Mouse (Mus musculus) T-helper 17 cell (primary cell): ENCODE results near the gene Slc44a4.
"Not testable (repeated sequence)": the region's sequence is repeated elsewhere in the genome, so short reads cannot be mapped to it uniquely, and the experiment has no call there.

Experiments
- in situ Hi-C, 2 experiments: fragments of 300-600 bp; cut with MboI, MseI; formaldehyde crosslinking; loops; 1 replicate in 1 of 2; 2 replicates in 1 of 2; pipeline ENCODE4 v1.15.1; 2025; ENCODE audit warnings: high pct_unique_total_duplicates in 2 of 2

Slc44a4 gene

DNA sequence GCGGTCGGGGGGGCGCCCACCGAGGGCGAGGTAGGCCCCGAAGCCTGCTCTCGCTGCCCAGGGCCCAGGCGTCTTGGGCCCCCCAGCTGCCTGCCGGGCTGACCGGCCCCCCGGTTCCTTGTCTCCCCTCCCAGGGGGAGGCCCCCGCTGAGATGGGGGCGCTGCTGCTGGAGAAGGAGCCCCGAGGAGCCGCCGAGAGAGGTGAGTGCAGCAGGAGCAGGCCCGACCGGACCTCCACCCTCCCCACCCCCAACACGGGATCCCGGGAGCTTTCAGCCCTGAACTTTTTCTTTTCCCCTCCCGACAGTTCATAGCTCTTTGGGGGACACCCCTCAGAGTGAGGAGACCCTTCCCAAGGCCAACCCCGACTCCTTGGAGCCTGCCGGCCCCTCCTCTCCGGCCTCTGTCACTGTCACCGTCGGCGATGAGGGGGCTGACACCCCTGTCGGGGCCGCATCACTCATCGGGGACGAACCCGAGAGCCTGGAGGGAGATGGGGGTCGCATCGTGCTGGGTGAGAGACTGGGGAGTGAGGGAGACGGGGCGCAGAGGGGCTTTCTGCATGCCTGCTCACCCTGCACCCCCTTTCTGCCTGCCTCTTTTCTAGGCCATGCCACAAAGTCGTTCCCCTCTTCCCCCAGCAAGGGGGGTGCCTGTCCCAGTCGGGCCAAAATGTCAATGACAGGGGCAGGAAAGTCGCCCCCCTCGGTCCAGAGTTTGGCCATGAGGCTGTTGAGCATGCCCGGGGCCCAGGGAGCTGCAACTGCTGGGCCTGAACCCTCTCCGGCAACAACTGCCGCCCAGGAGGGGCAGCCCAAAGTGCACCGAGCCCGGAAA is 15.0 kb upstream of the Slc44a4 start:
- in situ Hi-C loops: no loop called here

DNA sequence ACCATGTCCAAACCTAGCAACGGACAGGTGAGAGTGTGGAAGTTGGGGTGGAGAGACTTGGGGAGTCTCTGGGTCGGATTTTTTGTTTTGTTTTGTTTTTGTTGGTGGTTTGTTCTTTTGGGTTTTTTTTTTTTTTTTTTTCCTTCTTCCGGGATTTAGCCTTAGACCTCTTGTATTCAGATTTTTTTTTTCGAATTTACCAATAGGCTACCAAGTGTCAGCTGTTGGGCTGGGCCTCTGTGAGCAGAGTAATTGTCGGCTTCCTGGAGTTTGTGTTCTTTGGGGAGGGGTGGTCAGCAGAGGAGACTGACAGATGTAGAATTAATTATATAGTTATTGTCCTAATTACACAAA is 14.4 kb upstream of the Slc44a4 start:
- in situ Hi-C loops: no loop called here

DNA sequence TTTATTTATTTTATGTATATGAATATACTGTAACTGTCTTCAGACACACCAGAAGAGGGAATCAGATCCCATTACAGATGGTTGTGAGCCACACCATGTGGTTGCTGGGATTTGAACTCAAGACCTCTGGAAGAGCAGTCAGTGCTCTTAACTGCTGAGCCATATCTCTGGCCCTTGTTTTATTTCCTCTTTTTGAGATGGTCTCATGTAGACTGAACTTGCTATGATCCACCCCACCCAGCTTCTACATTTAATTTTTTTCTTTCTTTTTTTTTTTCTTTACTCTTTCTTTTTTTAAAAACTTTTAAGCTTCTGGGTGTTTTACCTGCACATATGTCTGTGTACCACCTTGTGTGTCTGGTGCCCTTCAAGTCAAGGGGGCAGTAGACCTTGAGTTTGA is 13.4 kb upstream of the Slc44a4 start:
- in situ Hi-C loops: not testable (repeated sequence)

DNA sequence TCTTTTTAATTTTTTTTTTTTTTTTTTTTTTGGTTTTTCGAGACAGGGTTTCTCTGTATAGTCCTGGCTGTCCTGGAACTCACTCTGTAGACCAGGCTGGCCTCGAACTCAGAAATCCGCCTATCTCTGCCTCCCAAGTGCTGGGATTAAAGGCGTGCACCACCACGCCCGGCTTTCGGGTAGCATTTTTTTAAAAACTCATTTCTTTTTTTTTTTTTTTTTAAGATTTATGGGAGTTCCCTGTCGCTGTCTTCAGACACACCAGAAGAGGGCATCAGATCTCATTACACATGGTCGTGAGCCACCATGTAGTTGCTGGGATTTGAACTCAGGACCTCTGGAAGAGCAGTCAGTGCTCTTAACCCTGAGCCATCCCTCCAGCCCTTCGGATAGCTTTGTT is 12.3 kb upstream of the Slc44a4 start:
- in situ Hi-C loops: not testable (repeated sequence)

DNA sequence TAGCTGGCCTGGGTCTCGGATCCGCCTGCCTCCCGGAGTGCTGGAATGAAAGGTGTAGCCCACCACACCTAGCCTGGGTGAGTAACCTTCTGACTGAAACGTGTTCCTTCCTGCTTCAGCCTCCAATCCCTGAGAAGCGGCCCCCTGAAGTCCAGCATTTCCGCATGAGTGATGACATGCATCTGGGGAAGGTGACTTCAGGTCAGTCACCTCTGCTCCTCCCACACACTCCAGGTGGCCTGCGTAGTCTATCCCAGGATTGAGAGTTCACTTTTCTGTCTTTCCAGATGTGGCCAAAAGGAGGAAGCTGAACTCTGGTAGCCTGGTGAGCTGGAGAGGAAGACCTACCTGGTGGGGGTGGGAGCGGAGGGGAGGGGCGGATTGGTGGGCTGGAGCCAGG is 11.4 kb upstream of the Slc44a4 start:
- in situ Hi-C loops: no loop called here

DNA sequence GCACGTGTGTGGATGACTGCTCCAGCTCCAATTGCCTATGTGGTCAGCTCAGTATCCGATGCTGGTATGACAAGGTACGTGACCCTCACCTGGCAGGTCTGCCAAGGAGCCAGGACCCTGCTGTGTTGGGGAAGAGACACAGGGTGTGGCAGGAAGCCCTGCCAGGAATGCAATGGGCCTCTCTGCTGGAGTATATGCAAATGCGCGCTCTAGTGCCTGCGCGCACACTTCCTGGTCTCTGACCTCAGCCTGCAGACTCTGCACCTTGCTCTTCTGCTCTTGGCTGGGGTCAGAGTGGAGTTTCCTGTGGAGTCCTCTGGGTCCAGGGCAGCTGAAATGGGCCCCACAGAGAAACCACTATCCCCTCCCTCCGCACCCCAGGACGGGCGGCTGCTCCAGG is 3.3 kb upstream of the Slc44a4 start:
- in situ Hi-C loops: loop anchor here in 1 of 2 experiments (5.0 kb wide), 1 partner anchor 49 kb away; the partner anchor contains the start of gene Cfb

DNA sequence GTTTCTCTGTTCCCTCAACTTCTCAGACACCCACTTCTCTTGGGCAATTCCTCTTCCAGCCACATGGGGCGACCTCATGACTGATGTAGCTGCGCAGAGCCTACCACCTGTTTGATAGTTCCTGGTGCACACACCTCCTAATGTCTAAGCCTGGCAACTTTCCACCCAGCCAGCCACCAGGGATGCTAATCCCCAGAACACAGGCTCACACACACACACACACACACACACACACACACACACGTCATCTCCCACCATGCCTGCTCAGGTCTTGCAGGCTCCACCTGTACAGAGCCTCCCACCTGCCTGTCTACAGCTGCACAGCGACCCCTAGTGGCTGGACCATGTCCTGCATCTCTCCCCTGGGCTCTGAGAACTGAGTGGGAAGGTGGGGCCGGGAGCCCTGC is 2.3 kb upstream of the Slc44a4 start:
- in situ Hi-C loops: loop anchor here in 1 of 2 experiments (5.0 kb wide), 1 partner anchor 50 kb away; the partner anchor contains the start of gene Cfb

DNA sequence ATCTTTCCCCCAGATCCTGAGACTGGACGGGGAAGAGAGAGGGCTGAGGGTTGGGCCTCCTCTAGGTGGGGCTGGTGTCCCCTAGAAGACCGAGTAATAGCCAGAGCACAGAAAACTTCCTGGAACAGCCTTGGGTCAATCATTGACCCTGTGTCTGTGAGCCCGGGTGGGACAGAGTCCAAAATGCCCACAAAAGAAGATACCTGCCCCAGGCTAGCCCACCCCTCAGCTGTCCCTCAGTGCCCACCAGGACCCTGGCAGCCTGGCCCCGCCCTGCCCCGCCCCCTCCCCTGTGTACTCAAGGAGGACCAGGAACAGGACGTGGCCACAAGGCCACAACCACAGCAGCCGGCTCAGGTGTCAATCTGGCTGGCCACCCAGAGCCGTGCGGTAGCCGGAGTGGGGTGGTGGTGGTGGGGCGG is 1.2 kb downstream of the Slc44a4 start:
- in situ Hi-C loops: no loop called here

DNA sequence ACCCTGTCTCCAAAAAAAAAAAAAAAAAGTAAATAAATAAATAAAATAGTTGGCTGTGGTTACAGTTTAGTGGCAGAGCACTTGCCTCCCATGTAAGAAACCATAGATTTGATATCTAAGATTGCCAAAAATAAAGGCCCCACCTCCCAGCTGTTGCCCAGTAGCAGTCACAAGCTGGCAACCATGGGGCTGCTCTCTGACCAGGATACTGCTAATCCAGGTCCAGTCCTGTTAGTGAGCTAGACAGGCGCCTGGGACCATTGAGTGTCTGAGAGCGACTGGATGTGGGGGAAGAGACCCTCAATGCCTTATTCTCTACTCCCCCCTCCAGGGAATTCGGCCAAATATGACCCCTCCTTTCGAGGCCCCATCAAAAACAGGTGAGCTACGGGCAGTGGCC is 2.0 kb downstream of the Slc44a4 start:
- in situ Hi-C loops: no loop called here

DNA sequence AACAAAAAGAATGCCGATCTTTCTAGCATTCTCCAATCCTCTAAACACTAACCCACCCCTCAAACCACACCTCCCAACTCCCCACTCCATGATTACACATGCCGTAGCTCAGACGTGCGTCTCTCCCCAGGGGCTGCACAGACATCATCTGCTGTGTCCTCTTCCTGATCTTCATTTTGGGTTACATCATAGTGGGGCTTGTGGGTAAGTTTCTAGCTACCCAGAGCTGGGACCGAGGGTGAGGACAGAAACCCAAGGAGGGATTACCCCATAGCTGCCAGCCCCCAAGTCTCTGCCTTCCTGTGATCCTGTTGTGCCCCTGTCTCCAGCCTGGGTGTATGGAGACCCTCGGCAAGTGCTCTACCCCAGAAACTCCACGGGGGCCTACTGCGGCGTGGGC is 2.9 kb downstream of the Slc44a4 start:
- in situ Hi-C loops: no loop called here

DNA sequence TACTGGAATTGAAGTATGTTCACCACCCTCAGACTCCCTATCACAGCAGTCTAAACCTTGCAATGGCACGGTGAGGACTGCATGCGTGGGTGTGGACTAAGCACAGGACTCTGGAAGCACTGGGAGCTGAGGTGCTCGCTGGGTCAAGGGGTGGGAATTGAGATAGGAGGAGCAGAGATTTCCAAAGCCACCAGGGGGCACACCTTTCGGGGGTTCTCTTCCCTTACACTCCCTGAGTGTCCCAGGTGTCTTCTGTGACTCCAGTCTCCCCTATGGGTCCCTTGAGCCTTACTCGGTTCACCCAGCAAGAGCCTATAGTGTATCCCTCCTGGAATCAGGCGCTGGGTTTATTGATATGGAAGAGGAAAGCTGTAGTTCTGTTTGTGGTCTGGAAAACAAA is 8.7 kb downstream of the Slc44a4 start:
- in situ Hi-C loops: no loop called here

DNA sequence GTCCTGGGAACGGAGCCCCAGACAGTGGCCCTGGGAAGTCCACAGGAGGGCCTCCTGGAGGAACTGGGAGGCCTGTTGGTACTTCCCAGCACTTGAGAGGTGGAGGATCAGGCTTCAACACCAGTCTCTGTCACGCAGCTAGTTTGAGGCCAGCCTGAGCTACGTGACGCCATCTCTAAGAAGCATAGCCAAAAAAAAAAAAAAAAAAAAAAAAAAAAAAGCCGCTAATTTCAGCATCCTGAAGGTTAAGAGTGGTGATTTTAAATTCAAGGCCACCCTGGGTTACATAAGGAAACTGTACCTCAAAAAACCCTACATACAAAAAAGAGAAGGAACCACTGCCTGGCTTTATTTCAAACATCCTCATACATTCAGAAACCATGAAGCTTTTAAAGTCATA is 10.0 kb downstream of the Slc44a4 start:
- in situ Hi-C loops: no loop called here

DNA sequence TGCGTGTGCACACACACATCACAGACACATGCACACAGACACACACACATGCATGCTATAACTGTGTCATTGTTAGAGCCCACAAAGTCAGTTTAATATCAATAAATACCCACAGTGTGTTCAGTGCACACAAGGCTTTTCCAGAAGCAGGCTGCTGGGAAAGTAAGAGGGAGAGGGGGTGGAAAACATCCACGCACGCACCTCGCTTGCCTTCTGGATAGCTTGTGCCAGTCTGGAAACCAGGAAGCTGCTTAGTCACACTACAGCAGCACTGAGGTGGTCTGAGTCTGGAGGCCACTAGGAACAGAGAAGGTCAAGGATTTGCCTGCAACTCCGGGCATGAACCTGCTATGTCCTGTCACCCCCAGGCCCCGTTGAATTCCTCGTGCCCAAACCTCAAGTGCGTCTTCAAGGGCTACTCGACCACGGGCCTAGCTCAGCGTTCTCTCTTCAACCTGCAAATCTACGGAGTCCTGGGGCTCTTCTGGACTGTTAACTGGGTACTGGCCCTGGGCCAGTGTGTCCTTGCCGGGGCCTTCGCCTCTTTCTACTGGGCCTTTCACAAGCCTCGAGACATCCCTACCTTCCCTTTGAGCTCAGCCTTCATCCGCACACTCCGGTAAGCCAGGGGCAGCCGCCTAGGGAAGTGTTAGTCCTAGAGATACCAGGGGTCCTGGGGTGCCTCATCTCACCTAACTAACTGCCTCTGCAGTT is 13.2 kb downstream of the Slc44a4 start:
- in situ Hi-C loops: no loop called here

DNA sequence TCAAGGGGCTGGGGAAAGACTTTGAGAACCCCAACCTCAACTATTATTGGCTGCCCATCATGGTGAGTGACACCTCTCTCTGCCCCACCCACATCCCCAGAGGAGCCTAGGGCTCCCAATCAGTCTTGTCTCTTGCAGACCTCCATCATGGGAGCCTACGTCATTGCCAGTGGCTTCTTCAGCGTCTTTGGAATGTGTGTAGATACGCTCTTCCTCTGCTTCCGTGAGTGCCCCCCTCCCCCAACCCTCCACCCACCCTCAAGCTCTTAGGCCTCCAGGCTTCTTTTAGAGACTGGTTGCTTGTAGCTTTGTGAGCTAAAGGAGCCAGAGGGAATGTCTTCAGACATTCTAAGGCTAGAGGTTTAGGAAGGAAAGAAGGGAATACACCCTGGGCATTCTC is 14.6 kb downstream of the Slc44a4 start:
- in situ Hi-C loops: no loop called here

DNA sequence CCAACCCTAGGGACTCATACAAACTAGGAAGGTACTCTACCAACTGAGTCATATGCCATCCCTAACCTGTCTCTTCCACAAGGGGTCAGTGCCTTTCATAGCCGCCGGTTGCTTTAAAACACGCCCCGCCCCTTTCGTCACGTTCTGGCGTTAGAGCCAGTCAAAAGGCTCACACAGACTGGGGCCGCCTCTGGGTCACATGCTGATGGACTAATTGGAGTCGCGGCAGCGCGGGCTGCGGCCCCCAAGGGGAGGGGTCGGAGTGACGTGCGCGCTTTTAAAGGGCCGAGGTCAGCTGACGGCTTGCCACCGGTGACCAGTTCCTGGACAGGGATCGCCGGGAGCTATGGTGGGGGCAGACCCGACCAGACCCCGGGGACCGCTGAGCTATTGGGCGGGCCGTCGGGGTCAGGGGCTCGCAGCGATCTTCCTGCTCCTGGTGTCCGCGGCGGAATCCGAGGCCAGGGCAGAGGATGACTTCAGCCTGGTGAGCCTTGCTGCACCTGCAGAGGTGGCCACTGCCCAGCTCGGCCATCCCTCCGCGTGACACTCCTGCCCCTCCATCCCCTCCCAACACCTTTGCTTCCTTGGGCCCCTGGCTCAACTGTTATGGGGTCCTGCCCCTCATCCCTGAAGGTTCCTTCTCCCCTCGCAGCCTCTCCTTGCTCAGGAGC is 16.9 kb downstream of the Slc44a4 start, which contains the start of gene Neu1:
Gene Neu1 (plus strand): TSS at position 193 of the 674 bp plus-strand sequence.
- in situ Hi-C loops: loop anchor here in 1 of 2 experiments (10.0 kb wide), 1 partner anchor 1924 kb away; no protein-coding TSS in a partner anchor

DNA sequence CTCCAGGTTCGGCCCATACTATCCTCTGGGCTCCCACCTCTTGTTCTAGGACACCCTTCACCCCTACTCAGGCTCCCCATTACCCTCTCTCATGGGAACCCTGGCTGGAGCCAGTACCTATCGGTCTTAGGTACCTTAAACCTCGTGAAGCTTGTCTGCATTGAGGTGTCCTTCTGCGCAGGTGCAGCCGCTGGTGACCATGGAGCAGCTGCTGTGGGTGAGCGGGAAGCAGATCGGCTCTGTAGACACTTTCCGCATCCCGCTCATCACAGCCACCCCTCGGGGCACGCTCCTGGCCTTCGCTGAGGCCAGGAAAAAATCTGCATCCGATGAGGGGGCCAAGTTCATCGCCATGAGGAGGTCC is 17.5 kb downstream of the Slc44a4 start:
- in situ Hi-C loops: loop anchor here in 1 of 2 experiments (10.0 kb wide), 1 partner anchor 1923 kb away; no protein-coding TSS in a partner anchor

DNA sequence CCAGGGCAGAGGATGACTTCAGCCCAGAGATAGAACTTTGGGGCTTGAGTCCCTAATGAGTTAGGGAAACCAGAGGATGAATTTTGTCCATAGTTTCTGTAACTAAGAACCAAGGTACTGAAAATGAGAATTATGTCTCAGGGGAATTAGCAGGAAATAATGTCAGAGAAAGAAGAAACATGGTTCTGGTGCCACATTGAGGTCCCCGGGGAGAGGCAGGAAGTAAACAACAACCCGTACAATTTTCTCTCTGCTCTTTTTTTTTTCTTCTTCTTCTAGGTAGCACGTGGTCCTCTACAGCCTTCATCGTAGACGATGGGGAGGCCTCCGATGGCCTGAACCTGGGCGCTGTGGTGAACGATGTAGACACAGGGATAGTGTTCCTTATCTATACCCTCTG is 18.0 kb downstream of the Slc44a4 start:
- in situ Hi-C loops: loop anchor here in 1 of 2 experiments (10.0 kb wide), 1 partner anchor 1923 kb away; no protein-coding TSS in a partner anchor

DNA sequence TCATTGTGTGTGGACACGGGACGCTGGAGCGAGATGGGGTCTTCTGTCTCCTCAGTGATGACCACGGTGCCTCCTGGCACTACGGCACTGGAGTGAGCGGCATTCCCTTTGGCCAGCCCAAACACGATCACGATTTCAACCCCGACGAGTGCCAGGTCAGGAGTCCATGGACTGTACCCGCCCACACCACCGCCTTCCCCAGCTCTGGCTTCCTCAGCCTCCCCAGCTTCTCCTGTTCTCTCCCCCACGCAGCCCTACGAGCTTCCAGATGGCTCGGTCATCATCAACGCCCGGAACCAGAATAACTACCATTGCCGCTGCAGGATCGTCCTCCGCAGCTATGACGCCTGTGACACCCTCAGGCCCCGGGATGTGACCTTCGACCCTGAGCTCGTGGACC is 19.8 kb downstream of the Slc44a4 start:
- in situ Hi-C loops: loop anchor here in 1 of 2 experiments (10.0 kb wide), 1 partner anchor 1921 kb away; no protein-coding TSS in a partner anchor

DNA sequence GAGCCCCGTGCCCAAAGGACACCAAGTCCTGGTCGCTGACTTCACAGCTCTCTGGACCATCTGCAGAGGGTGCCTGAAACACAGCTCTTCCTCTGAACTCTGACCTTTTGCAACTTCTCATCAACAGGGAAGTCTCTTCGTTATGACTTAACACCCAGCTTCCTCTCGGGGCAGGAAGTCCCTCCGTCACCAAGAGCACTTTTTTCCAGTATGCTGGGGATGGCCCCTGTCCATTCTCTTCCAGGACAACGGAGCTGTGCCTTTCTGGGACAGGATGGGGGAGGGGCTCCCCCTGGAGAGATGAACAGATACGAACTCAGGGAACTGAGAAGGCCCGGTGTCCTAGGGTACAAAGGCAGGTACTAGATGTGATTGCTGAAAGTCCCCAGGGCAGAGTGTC is 20.6 kb downstream of the Slc44a4 start:
- in situ Hi-C loops: loop anchor here in 1 of 2 experiments (10.0 kb wide), 1 partner anchor 1920 kb away; no protein-coding TSS in a partner anchor

DNA sequence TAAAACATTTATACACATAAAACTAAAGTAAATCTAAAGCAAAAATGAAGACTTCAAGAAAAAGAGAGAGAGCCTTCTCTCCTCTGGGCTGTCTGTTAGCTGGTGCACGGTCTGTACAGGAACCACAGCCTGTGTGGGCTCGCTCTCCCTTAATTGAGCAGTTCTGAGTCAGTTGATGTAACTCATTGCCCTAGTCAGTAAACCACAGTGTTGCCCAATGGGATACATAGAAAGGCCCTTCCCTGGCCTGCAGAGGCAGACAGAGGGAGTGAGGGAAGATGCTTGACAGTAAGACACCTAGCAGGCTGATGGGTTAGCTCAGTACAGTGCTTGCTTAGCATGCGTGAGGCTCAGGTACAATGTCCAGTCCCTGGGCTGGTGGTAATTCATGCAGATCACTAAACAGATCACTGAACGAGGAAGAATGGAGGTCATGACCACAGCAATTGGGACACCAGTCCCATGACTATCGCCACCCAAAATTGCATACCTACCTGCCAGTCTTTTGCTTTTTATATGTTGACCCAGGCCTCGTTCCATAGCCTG is 23.8 kb downstream of the Slc44a4 start:
- in situ Hi-C loops: loop anchor here in 1 of 2 experiments (10.0 kb wide), 1 partner anchor 1917 kb away; no protein-coding TSS in a partner anchor

DNA sequence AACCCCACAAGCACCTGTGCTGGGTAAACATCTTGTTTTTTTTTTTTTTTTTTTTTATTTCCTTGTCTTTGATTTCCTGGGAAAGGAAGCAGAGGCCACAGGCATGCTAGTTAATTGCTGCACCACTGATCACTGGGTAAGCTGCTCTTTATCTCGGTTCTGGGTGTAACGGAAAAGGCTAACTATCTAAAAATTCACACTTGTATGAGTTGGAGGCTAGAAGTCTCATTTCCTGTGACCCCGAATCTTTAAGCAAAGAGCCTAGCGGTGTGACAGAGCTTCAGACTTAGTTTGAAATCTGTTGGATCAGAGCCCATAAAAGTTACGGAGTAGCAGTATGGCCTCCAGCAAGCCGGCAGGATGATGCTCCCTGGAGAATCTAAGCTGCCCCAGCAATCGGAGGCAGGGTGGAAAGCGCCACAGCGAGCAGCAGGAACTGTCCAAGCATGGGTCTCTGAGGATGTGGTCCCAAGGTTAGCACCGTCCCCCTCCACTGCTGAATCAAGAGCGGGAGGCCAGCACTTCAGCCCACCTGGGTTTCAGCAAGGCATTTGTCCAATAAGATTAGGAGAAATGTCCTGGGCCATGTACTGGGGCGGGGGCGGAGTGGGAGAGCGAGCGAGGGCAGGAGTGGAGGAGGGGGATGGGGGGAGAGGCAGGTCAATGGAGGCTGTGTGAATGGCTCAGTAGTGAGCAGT is 27.2 kb downstream of the Slc44a4 start:
- in situ Hi-C loops: no loop called here
